Mouse (Mus musculus): ENCODE results near the gene Sirt3. TPM values are rescaled to one million over a fixed set of nuclear protein-coding genes. Genes with fewer than 3 reads are reported as not detected.
A peak's percentile ranks its signal among the peaks of the same experiment; 100 is the strongest.

Gene Sirt3
- polyA plus RNA-seq, 1 experiment: 13.3 TPM

- Histone ChIP-seq H3K4me1 (ENCODE audit: control insufficient read depth, insufficient read depth, insufficient read length) (peaks cover 10% of the 10 kb centered on the region), H3K36me3 (ENCODE audit: control insufficient read depth, insufficient read depth, low read length) (peaks cover 40% of the 10 kb centered on the region)
- 88% methylated on average over 8 of the region's 8 CpGs for WGBS
These were observed 23.4 kb downstream of the Sirt3 start for GRCm38 (mm10) chr7:140858746-140859145.

GRCm38 (mm10) chr7:140857550-140858505 lies 24.3 kb downstream of the Sirt3 start, which contains the start of gene Bet1l:
TSS of gene Bet1l (minus strand) at chr7:140857577.
- Histone ChIP-seq H3K27ac (ENCODE audit: insufficient read depth, low read length) (peak within 1 kb of the TSS; percentile 73), H3K4me3 (ENCODE audit: extremely low read depth, insufficient read depth, insufficient read length) (peak within 1 kb of the TSS; percentile 86), H3K4me1 (ENCODE audit: control insufficient read depth, insufficient read depth, insufficient read length) (peaks cover 10% of the 10 kb centered on the region), H3K36me3 (ENCODE audit: control insufficient read depth, insufficient read depth, low read length) (peaks cover 35% of the 10 kb centered on the region), H3K27me3 (ENCODE audit: control insufficient read depth, insufficient read depth, low read length) (no peaks in the 10 kb centered on the region)
- TF ChIP-seq CTCF (IDR thresholded peaks at IDR 0.05; ENCODE audit: extremely low read depth, insufficient read depth, insufficient read length, insufficient replicate concordance): no peak
- no peak for TF ChIP-seq POLR2A (IDR thresholded peaks at IDR 0.05; ENCODE audit: low read depth, low read length)
- no peak for DNase-seq (ENCODE audit: low read depth in 1 of 2, low spot score in 2 of 2)
- 17% methylated on average over 40 of the region's 40 CpGs for WGBS

More at GRCm38 (mm10) chr7:140858746-140859145, 23.4 kb downstream of the Sirt3 start:
- TF ChIP-seq CTCF (IDR thresholded peaks at IDR 0.05; ENCODE audit: extremely low read depth, insufficient read depth, insufficient read length, insufficient replicate concordance): no peak
- TF ChIP-seq POLR2A (IDR thresholded peaks at IDR 0.05; ENCODE audit: low read depth, low read length): no peak
- Histone ChIP-seq H3K27me3 (ENCODE audit: control insufficient read depth, insufficient read depth, low read length) (no peaks in the 10 kb centered on the region), H3K4me3 (ENCODE audit: extremely low read depth, insufficient read depth, insufficient read length) (no peak overlapping the region), H3K27ac (ENCODE audit: insufficient read depth, low read length) (no peak overlapping the region)
- DNase-seq (ENCODE audit: low read depth in 1 of 2, low spot score in 2 of 2): no peak

GRCm38 (mm10) chr7:140856785-140857549 lies 25.1 kb downstream of the Sirt3 start, which contains the start of gene Ric8a:
TSS of gene Ric8a (plus strand) at chr7:140856957.
- peaks cover 26% of the 10 kb centered on the region for H3K36me3 ChIP-seq (ENCODE audit: control insufficient read depth, insufficient read depth, low read length)
- H3K27me3 ChIP-seq (ENCODE audit: control insufficient read depth, insufficient read depth, low read length): no peaks in the 10 kb centered on the region
- peak; percentile 37 for TF ChIP-seq POLR2A (IDR thresholded peaks at IDR 0.05; ENCODE audit: low read depth, low read length)
- no peak for TF ChIP-seq CTCF (IDR thresholded peaks at IDR 0.05; ENCODE audit: extremely low read depth, insufficient read depth, insufficient read length, insufficient replicate concordance)
- H3K4me1 ChIP-seq (ENCODE audit: control insufficient read depth, insufficient read depth, insufficient read length): peaks cover 10% of the 10 kb centered on the region
- under 1% methylated on average over 50 of the region's 50 CpGs for WGBS
- H3K27ac ChIP-seq (ENCODE audit: insufficient read depth, low read length): peak within 1 kb of the TSS; percentile 73
- H3K4me3 ChIP-seq (ENCODE audit: extremely low read depth, insufficient read depth, insufficient read length): peak within 1 kb of the TSS; percentile 86
- peak; percentile 47 to 84 for DNase-seq (ENCODE audit: low read depth in 1 of 2, low spot score in 2 of 2)

DNA sequence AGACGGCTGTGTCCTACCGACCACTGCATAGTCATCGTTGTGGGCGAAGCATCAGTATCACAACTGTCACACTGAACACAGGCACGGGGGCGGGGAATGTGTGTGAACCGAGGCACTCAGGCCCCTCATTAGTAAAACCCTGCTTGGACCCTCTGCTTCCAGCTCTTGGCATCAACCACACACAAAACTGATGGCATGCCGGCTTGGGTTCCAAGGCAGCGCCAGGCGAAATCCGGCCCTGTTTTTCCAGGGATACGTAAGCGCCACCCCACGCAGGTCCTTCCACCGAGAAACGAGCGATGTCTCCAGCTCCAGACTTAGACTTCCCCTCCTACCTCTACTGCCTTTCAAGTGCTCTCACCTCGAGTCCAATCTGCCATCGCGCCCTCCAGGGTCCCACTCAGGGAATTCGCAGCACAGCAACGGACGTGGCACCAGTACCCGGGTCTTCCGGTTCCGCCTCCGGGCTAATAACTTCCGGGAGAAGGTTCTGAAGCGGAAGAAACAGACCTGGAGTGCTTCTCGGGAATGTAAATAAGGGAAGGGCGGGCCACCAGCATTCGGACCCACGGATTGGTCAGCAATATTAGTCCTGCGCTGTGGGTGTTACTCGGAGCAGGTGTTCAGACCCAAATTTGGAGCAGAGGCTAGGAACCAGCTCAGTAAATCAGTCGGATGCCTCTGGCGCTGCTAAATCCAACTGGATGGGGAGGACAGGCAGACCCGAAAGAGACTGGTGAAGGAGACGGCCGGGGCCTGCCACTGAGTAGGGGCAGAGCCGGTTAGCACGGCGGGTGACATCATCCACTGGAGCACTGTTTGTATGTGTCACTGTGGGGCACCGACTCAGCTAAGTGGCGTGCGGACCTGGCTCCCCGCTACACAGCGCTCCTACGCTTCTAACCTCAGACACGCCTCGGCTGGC lies 26.0 kb downstream of the Sirt3 start, which contains the start of gene Gm45785:
Gm45785 (minus strand) TSS at position 472 of the 925 bp plus-strand sequence.
- Histone ChIP-seq H3K4me1 (ENCODE audit: control insufficient read depth, insufficient read depth, insufficient read length) (peaks cover 10% of the 10 kb centered on the region), H3K36me3 (ENCODE audit: control insufficient read depth, insufficient read depth, low read length) (peaks cover 22% of the 10 kb centered on the region)
- WGBS: under 1% methylated on average over 51 of the region's 51 CpGs

GRCm38 (mm10) chr7:140855181-140855580 lies 26.9 kb downstream of the Sirt3 start:
- DNase-seq (ENCODE audit: low read depth in 1 of 2, low spot score in 2 of 2): no peak
- peaks cover 16% of the 10 kb centered on the region for H3K36me3 ChIP-seq (ENCODE audit: control insufficient read depth, insufficient read depth, low read length)
- WGBS: 71% methylated on average over 9 of the region's 9 CpGs
- H3K27ac ChIP-seq (ENCODE audit: insufficient read depth, low read length): no peak overlapping the region
- peaks cover 10% of the 10 kb centered on the region for H3K4me1 ChIP-seq (ENCODE audit: control insufficient read depth, insufficient read depth, insufficient read length)
- H3K4me3 ChIP-seq (ENCODE audit: extremely low read depth, insufficient read depth, insufficient read length): peak overlapping the region; percentile 86; the same call in 1 of the 2 replicates
- H3K27me3 ChIP-seq (ENCODE audit: control insufficient read depth, insufficient read depth, low read length): no peaks in the 10 kb centered on the region
- TF ChIP-seq POLR2A (IDR thresholded peaks at IDR 0.05; ENCODE audit: low read depth, low read length): no peak
- no peak for TF ChIP-seq CTCF (IDR thresholded peaks at IDR 0.05; ENCODE audit: extremely low read depth, insufficient read depth, insufficient read length, insufficient replicate concordance)

More for the DNA sequence above, 26.0 kb downstream of the Sirt3 start, which contains the start of gene Gm45785:
- no peaks in the 10 kb centered on the region for H3K27me3 ChIP-seq (ENCODE audit: control insufficient read depth, insufficient read depth, low read length)
- peak within 1 kb of the TSS; percentile 73 for H3K27ac ChIP-seq (ENCODE audit: insufficient read depth, low read length)
- DNase-seq (ENCODE audit: low read depth in 1 of 2, low spot score in 2 of 2): peak; percentile 47 to 74
- TF ChIP-seq POLR2A (IDR thresholded peaks at IDR 0.05; ENCODE audit: low read depth, low read length) (peak; percentile 57), CTCF (IDR thresholded peaks at IDR 0.05; ENCODE audit: extremely low read depth, insufficient read depth, insufficient read length, insufficient replicate concordance) (no peak)
- peak within 1 kb of the TSS; percentile 86 for H3K4me3 ChIP-seq (ENCODE audit: extremely low read depth, insufficient read depth, insufficient read length)

All from spleen, adult 2 months (tissue).